Mouse (Mus musculus) lung, adult 2 months (tissue): ENCODE measurements around the gene Traip. TPM values are rescaled to one million over a fixed set of nuclear protein-coding genes. Genes with fewer than 3 reads are reported as not detected.
A peak's percentile ranks its signal among the peaks of the same experiment; 100 is the strongest.

Experiments used
- DNase-seq: peaks from one replicate; pipeline ENCODE4 v3.0.0; 2022
- H3K4me1 ChIP-seq: fragments of 200-500 bp; 2 replicates; pipeline ENCODE4 v1.6.1; 2011; ENCODE audit warnings: low read length; ENCODE audit not compliant: control insufficient read depth, insufficient read depth
- H3K4me3 ChIP-seq: fragments of 200-500 bp; replicated peaks from 2 replicates; pipeline ENCODE3; 2011; ENCODE audit warnings: low read depth, mild to moderate bottlenecking, control low read depth, low read length; ENCODE audit errors: extremely low read depth
- CTCF ChIP-seq: fragments of 200-500 bp; IDR thresholded peaks from 2 replicates; pipeline ENCODE4 v1.5.1; 2011; ENCODE audit warnings: mild to moderate bottlenecking, low read length, control low read depth; ENCODE audit not compliant: insufficient read depth
- POLR2A ChIP-seq: fragments of 200-500 bp; IDR thresholded peaks from 2 replicates; pipeline ENCODE4 v1.6.1; 2011; ENCODE audit warnings: low read depth, mild to moderate bottlenecking, control low read depth, low read length, borderline replicate concordance; ENCODE audit errors: extremely low read depth
- WGBS: fragments of 180-500 bp; shearing (Covaris S2); methylation state at CpG from one replicate; pipeline ENCODE4 v1.1.7; 2018; 5-methylcytosine and 5-hydroxymethylcytosine counted together
- polyA plus RNA-seq: library from polyadenylated mRNA; depleted of rRNA; stranded (reverse); fragments of >200 nt; gene quantifications from 2 replicates; pipeline ENCODE4 v1.2.3, GENCODE M21; 2012; rRNA removed

Traip gene
- polyA plus RNA-seq: 0.79 and 0.93 TPM in 2 replicates

DNA sequence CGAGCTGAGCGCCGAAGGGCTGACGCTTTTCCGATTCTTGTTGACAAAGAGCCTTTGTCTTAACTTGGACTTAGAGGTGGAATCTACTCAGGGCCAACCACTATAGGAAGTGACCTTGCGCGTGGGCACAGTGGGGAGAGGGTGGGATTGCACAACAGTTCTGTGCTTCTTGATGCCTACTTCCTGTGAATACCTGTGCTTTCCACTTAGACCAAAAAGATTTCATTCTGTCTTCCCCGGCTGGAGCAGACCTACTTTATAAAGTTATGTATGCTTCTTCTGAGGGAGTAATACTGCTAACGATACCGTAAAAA is at the start of gene Traip:
Gene Traip (plus strand): TSS at position 215 of the 314 bp plus-strand sequence.
- Histone ChIP-seq H3K4me3 (peak within 1 kb of the TSS; percentile 75), H3K4me1 (no peaks in the 10 kb centered on the region)
- 84% methylated on average over 10 of the region's 10 CpGs for WGBS
- no peak for TF ChIP-seq POLR2A
- TF ChIP-seq CTCF: no peak
- no peak for DNase-seq

DNA sequence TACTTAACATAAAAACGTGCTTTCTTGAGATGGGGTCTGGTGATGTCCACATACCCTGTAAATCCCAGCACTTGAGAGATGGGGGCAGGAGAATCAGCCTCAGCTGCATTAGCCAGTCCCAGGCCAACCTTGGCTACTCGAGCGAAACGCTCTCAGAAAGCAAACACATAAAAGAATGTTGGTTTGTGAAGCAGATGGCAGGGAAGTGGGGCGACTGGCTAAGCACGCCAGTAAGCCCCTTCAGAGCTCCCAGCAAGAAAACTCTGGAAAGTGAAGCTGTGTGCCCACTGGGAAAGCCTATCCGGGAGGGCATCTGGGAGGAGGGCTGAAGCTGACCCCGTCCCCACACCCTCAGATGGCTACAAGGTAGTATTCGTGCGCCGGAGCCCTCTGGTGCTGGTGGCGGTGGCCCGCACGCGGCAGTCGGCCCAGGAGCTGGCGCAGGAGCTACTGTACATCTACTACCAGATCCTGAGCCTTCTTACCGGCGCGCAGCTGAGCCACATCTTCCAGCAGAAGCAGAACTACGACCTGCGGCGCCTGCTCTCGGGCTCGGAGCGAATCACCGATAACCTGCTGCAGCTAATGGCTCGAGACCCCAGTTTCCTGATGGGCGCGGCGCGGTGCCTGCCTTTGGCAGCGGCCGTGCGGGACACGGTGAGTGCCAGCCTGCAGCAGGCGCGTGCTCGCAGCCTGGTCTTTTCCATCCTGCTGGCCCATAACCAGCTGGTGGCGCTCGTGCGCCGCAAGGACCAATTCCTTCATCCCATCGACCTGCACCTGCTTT is 48.9 kb upstream of the Traip start:
- no peak overlapping the region for H3K4me3 ChIP-seq
- H3K4me1 ChIP-seq: no peaks in the 10 kb centered on the region
- TF ChIP-seq CTCF: peak; percentile 50; the same call in 1 of the 2 replicates
- TF ChIP-seq POLR2A: no peak
- peak; percentile 61 for DNase-seq
- 51% methylated on average over 44 of the region's 44 CpGs for WGBS

DNA sequence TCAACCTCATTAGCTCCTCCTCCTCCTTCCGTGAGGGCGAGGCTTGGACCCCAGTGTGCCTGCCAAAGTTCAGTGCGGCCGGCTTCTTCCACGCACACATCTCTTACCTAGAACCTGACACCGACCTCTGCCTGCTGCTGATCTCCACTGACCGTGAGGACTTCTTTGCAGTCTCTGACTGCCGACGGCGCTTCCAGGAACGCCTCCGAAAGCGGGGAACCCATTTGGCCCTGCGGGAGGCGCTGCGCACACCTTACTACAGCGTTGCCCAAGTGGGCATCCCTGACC is 48.4 kb upstream of the Traip start:
- WGBS: 58% methylated on average over 17 of the region's 17 CpGs
- H3K4me1 ChIP-seq: no peaks in the 10 kb centered on the region
- TF ChIP-seq POLR2A (no peak), CTCF (no peak)
- no peak for DNase-seq
- no peak overlapping the region for H3K4me3 ChIP-seq

DNA sequence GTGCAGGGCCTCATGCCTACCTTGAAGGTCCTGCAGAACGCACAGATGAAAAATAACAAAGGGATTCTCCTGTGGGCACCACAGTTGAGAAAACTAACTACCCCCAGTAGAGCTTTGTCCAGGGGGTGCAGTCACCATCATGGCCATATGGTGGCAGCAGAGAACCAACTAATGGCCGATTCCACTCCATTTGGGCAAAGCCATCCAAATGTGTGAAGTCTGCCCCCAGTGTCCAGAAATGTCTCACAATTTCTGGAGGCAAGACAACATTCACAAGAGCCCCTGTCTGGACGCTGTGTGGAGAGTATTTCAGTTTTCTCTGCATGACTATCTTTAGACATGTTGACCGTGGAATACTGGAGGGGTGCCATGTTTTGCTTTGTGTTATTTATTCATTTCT is 45.2 kb upstream of the Traip start:
- TF ChIP-seq CTCF (peak; percentile 96), POLR2A (no peak)
- Histone ChIP-seq H3K4me3 (no peak overlapping the region), H3K4me1 (no peaks in the 10 kb centered on the region; the same call in 1 of the 2 replicates)
- peak; percentile 79 for DNase-seq
- 1% methylated on average over 4 of the region's 4 CpGs for WGBS

DNA sequence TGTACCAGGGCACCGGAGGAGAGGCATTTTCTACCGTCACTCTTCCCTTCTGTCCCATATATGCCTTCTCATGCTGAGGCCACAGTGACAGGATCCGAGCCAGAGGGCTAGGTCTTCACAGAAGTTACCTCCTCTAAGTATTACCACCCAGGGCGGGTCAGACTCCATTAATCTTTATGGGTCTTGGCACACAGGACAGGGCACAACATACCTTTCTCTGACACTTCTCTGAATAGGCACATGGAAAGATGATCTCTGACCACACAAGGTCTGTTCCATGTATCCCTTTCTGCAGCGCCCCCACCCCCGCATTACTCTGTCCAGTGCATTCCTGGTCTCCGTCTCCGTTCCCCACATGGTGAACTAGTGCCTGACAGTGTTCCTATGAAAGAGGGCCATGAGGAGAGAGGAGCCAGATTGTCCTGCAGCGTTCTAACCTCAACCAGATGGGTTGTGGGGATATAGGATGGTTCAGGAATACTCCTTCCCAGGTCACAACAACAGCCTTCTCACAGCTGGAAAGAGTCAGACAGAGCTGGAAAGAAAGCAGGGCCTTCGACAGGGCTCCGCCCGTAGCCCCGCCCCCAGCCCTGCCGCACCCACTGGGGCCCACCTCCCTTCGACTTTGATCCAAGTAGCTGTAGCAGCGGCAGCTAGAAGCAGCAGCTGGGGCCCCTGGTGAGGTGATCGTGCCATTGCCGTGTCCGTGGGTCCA is 43.5 kb upstream of the Traip start, which contains the start of gene Mst1r:
Gene Mst1r (plus strand): TSS at position 622 of the 715 bp plus-strand sequence.
- Histone ChIP-seq H3K4me1 (no peaks in the 10 kb centered on the region; the same call in 1 of the 2 replicates), H3K4me3 (peak within 1 kb of the TSS; percentile 55)
- TF ChIP-seq POLR2A: peak; percentile 37; the same call in 1 of the 2 replicates
- TF ChIP-seq CTCF: no peak
- DNase-seq: peak; percentile 63
- WGBS: 23% methylated on average over 19 of the region's 19 CpGs

DNA sequence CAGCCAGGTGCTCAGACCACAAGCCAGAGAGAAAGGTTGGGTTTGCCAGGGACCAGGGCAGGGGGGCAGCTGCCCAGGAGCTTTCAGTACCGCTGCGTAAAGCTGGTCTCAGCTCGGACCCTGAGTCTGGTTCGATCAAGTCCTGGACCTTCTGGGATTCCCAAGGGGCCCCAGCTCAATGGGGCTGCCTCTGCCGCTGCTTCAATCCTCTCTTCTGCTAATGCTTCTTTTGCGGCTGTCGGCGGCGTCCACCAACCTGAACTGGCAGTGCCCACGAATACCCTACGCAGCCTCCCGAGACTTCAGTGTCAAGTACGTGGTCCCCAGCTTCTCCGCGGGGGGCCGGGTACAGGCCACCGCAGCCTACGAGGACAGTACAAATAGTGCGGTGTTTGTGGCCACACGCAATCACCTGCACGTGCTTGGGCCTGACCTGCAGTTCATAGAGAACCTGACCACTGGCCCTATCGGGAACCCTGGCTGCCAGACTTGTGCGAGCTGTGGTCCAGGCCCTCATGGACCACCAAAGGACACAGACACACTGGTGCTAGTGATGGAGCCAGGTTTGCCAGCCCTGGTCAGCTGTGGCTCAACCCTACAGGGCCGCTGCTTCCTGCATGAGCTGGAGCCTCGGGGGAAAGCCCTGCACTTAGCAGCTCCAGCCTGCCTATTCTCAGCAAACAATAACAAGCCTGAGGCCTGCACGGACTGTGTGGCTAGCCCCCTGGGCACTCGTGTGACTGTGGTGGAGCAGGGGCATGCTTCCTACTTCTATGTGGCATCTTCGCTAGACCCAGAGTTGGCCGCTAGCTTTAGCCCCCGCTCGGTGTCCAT is 42.8 kb upstream of the Traip start:
- WGBS: 52% methylated on average over 31 of the region's 31 CpGs
- TF ChIP-seq CTCF (no peak), POLR2A (no peak)
- no peaks in the 10 kb centered on the region; the same call in 1 of the 2 replicates for H3K4me1 ChIP-seq
- no peak for DNase-seq
- peak overlapping the region; percentile 55 for H3K4me3 ChIP-seq

DNA sequence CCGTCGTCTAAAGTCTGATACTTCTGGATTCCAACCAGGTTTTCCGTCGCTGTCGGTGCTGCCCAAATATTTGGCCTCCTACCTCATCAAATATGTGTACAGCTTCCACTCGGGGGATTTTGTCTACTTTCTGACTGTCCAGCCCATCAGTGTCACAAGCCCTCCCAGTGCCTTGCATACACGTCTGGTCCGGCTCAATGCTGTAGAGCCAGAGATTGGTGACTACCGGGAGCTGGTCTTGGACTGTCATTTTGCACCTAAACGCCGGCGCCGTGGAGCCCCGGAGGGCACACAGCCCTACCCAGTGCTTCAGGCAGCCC is 42.2 kb upstream of the Traip start:
- peak; percentile 18 for DNase-seq
- no peaks in the 10 kb centered on the region; the same call in 1 of the 2 replicates for H3K4me1 ChIP-seq
- 66% methylated on average over 14 of the region's 14 CpGs for WGBS
- peak overlapping the region; percentile 53 for H3K4me3 ChIP-seq
- TF ChIP-seq POLR2A (no peak), CTCF (no peak)

DNA sequence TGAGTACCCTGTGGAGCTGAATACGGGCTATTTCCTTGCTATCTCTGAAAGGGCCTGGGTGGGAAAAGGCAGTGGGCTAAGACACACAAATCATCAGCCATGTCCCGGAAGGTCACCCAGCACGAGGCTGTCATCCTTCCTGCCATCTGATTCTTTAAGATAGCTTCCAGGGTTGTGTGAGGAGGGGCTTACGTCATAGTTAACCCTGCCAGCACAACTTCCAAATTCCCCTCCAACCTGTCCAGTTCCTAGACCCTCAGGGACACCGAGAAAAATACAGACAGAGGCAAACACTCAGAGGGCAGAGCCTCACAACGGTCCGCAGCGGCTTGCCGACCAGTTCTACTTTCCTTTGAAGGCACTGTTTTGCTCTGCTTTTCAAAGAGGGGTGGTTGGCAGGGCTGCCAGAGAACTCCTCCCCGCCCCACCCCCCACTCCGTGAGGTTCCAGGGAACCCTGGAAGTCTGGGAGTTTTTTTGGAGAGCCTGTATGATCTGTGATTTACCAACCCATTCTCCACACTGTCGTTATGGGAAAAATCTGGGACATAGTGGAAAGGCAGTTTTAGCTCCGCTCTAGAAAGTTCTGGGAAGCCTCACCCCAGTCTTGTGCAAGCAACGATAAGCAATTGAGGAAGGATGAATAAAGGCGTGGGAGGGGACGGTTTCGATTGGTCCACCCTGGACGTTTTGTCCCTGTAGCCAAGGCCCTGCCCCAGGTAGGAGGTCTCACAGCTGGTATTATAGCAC is 41.4 kb upstream of the Traip start:
- no peaks in the 10 kb centered on the region; the same call in 1 of the 2 replicates for H3K4me1 ChIP-seq
- WGBS: 32% methylated on average over 18 of the region's 18 CpGs
- no peak for TF ChIP-seq POLR2A
- no peak for TF ChIP-seq CTCF
- H3K4me3 ChIP-seq: peak overlapping the region; percentile 39
- DNase-seq: peak; percentile 31
